In genomic region chr3:34728282-34728681, GRCm38 (mm10) we compare ENCODE assay signal across 16 mouse cellular contexts.
"Had no signal": no experiment of that assay in that cellular context is flagged by ENCODE, and none has a peak within 500 bp of the region (broad histone marks: within the 10 kb centered on the region; RNA-seq: fewer than 3 reads in every experiment).

No protein-coding gene starts in this region.

- H3K4me1 ChIP-seq: stomach, embryonic 15.5 days had no signal

- H3K36me3 ChIP-seq: neural tube, embryonic 12.5 days; neural tube, embryonic 13.5 days; neural tube, embryonic 15.5 days; stomach, embryonic 15.5 days had no signal

- H3K9ac ChIP-seq: neural tube, embryonic 12.5 days; neural tube, embryonic 13.5 days; neural tube, embryonic 15.5 days; stomach, embryonic 15.5 days had no signal

- H3K4me3 ChIP-seq: neural tube, embryonic 12.5 days; neural tube, embryonic 13.5 days; neural tube, embryonic 15.5 days; stomach, embryonic 15.5 days had no signal

- H3K9me3 ChIP-seq: neural tube, embryonic 12.5 days; neural tube, embryonic 13.5 days; neural tube, embryonic 15.5 days; stomach, embryonic 15.5 days had no signal

- H3K27me3 ChIP-seq: neural tube, embryonic 12.5 days; neural tube, embryonic 13.5 days; neural tube, embryonic 15.5 days; stomach, embryonic 15.5 days had no signal

- H3K27ac ChIP-seq: neural tube, embryonic 12.5 days; neural tube, embryonic 13.5 days; neural tube, embryonic 15.5 days; stomach, embryonic 15.5 days; stomach, postnatal 0 days had no signal

- DNase-seq: retina, postnatal 1 day; right cerebral cortex, adult 18-20 months; right cerebral cortex, postnatal 14 days; right cerebral cortex, postnatal 25 days; spleen, adult 18-20 months; thymus, adult 18-20 months; thymus, adult 2 months; thymus, postnatal 14 days; thymus, postnatal 25 days; thymus, postnatal 36 days; thymus, postnatal 4 days had no signal
